Mouse (Mus musculus) olfactory bulb, adult 2 months (tissue): ENCODE data around the gene Nfu1. TPM values are rescaled to one million over a fixed set of nuclear protein-coding genes. Genes with fewer than 3 reads are reported as not detected.

Source experiments
- H3K27ac ChIP-seq: fragments of 200-500 bp; 2 replicates; pipeline ENCODE4 v1.5.1; 2012; ENCODE audit warnings: low read depth, low read length; ENCODE audit not compliant: insufficient read depth
- H3K4me1 ChIP-seq: fragments of 200-500 bp; 2 replicates; pipeline ENCODE4 v1.6.1; 2012; ENCODE audit warnings: low read length; ENCODE audit not compliant: control insufficient read depth, insufficient read depth
- H3K4me3 ChIP-seq: fragments of 200-500 bp; 2 replicates; pipeline ENCODE4 v1.5.1; 2012; ENCODE audit warnings: mild to moderate bottlenecking, low read depth, low read length, moderate library complexity; ENCODE audit not compliant: insufficient read depth
- CTCF ChIP-seq: fragments of 200-500 bp; IDR thresholded peaks from 2 replicates; pipeline ENCODE4 v1.5.1; 2012; ENCODE audit warnings: low read depth, mild to moderate bottlenecking, low read length, moderate library complexity; ENCODE audit not compliant: insufficient read depth
- POLR2A ChIP-seq: fragments of 200-500 bp; IDR thresholded peaks from 2 replicates; pipeline ENCODE4 v1.6.1; 2012; ENCODE audit warnings: mild to moderate bottlenecking, low read depth, low read length, moderate library complexity; ENCODE audit not compliant: insufficient read depth
- WGBS: fragments of 180-500 bp; shearing (Covaris S2); methylation state at CpG from one replicate; pipeline ENCODE4 v1.1.7; 2018; 5-methylcytosine and 5-hydroxymethylcytosine counted together
- polyA plus RNA-seq: library from polyadenylated mRNA; stranded (reverse); fragments of >200 nt; gene quantifications from 2 replicates; pipeline ENCODE4 v1.2.4, GENCODE M21; 2012; ENCODE audit warnings: low replicate concordance; ENCODE audit not compliant: missing spikeins, insufficient read depth, insufficient read length

Gene Nfu1
- polyA plus RNA-seq, 1 experiment, result not detected

GRCm38 (mm10) chr6:86989576-86989975 lies 19.5 kb upstream of the Nfu1 start:
- H3K4me1 ChIP-seq, result no peaks in the 10 kb centered on the region
- H3K27ac ChIP-seq, result no peak overlapping the region

GRCm38 (mm10) chr6:86991041-86991440 lies 18.0 kb upstream of the Nfu1 start:
- H3K4me3 ChIP-seq, result no peak overlapping the region
- TF ChIP-seq CTCF, result no peak
- no peak for TF ChIP-seq POLR2A
- peaks cover 3% of the 10 kb centered on the region; the same call in 1 of the 2 replicates for H3K4me1 ChIP-seq
- 91% methylated on average over 3 of the region's 3 CpGs for WGBS
- H3K27ac ChIP-seq, result no peak overlapping the region

More at GRCm38 (mm10) chr6:86989576-86989975, 19.5 kb upstream of the Nfu1 start:
- TF ChIP-seq POLR2A (no peak), CTCF (no peak)
- no peak overlapping the region for H3K4me3 ChIP-seq
- 63% methylated on average over 6 of the region's 6 CpGs for WGBS

GRCm38 (mm10) chr6:86992349-86992748 lies 16.7 kb upstream of the Nfu1 start:
- Histone ChIP-seq H3K4me1 (peaks cover 12% of the 10 kb centered on the region), H3K27ac (no peak overlapping the region), H3K4me3 (no peak overlapping the region)
- WGBS, result 72% methylated on average over 8 of the region's 8 CpGs
- no peak for TF ChIP-seq CTCF
- TF ChIP-seq POLR2A, result no peak

GRCm38 (mm10) chr6:86994254-86994653 lies 14.8 kb upstream of the Nfu1 start:
- Histone ChIP-seq H3K4me1 (peaks cover 12% of the 10 kb centered on the region), H3K4me3 (no peak overlapping the region), H3K27ac (no peak overlapping the region)
- WGBS, result 93% methylated on average over 4 of the region's 4 CpGs
- TF ChIP-seq CTCF (no peak), POLR2A (no peak)

- peaks cover 12% of the 10 kb centered on the region for H3K4me1 ChIP-seq
- 61% methylated on average over 5 of the region's 5 CpGs for WGBS
- no peak overlapping the region for H3K4me3 ChIP-seq
- H3K27ac ChIP-seq, result no peak overlapping the region
- no peak for TF ChIP-seq CTCF
- TF ChIP-seq POLR2A, result no peak
Measured at GRCm38 (mm10) chr6:86996629-86997307, 12.3 kb upstream of the Nfu1 start.

GRCm38 (mm10) chr6:86997360-86997759 lies 11.7 kb upstream of the Nfu1 start:
- no peak overlapping the region for H3K4me3 ChIP-seq
- TF ChIP-seq CTCF, result no peak
- TF ChIP-seq POLR2A, result no peak
- H3K27ac ChIP-seq, result no peak overlapping the region
- 92% methylated on average over 6 of the region's 6 CpGs for WGBS
- H3K4me1 ChIP-seq, result peaks cover 12% of the 10 kb centered on the region

- Histone ChIP-seq H3K4me1 (peaks cover 4% of the 10 kb centered on the region), H3K4me3 (no peak overlapping the region), H3K27ac (0 out of 2 replicates have a peak overlapping the region, but pooled peaks have one; percentile 20)
- 93% methylated on average over 6 of the region's 6 CpGs for whole genome bisulfite sequencing
- TF ChIP-seq CTCF (no peak), POLR2A (no peak)
Measured at GRCm38 (mm10) chr6:87001995-87002394, 7.0 kb upstream of the Nfu1 start.

- H3K4me1 ChIP-seq, result peaks cover 4% of the 10 kb centered on the region
- TF ChIP-seq POLR2A, result no peak
- no peak for TF ChIP-seq CTCF
- H3K27ac ChIP-seq, result peak overlapping the region; percentile 20; the same call in 1 of the 2 replicates
- 14% methylated on average over 8 of the region's 8 CpGs for WGBS
- H3K4me3 ChIP-seq, result no peak overlapping the region
Measured at GRCm38 (mm10) chr6:87002521-87003055, 6.4 kb upstream of the Nfu1 start.

GRCm38 (mm10) chr6:87004099-87004498 lies 4.9 kb upstream of the Nfu1 start:
- Histone ChIP-seq H3K4me1 (peaks cover 5% of the 10 kb centered on the region), H3K4me3 (no peak overlapping the region), H3K27ac (no peak overlapping the region)
- WGBS, result 57% methylated on average over 2 of the region's 2 CpGs
- TF ChIP-seq POLR2A (no peak), CTCF (no peak)

- peaks cover 6% of the 10 kb centered on the region for H3K4me1 ChIP-seq
- no peak overlapping the region for H3K4me3 ChIP-seq
- TF ChIP-seq CTCF, result no peak
- no peak for TF ChIP-seq POLR2A
- H3K27ac ChIP-seq, result no peak overlapping the region
Measured at GRCm38 (mm10) chr6:87005577-87005976, 3.5 kb upstream of the Nfu1 start.
